Mouse (Mus musculus): ENCODE results near the gene Rfc4. TPM values are rescaled to one million over a fixed set of nuclear protein-coding genes. Genes with fewer than 3 reads are reported as not detected.

Gene Rfc4
- total RNA-seq (2022): 10 to 100 TPM in 1 of 4 experiments, 1 to 10 TPM in 3; 7.1 to 10.8 (median 9.2) TPM

- DNase-seq: peak; percentile 88
Measured at GRCm38 (mm10) chr16:23127673-23128375, at the start of gene Rfc4. Gene Rfc4 (minus strand): TSS chr16:23127737.

- DNase-seq: no peak
Measured at GRCm38 (mm10) chr16:23175956-23176355, 48.4 kb upstream of the Rfc4 start.

GRCm38 (mm10) chr16:23174855-23175254 lies 47.3 kb upstream of the Rfc4 start:
- no peak for DNase-seq

DNA sequence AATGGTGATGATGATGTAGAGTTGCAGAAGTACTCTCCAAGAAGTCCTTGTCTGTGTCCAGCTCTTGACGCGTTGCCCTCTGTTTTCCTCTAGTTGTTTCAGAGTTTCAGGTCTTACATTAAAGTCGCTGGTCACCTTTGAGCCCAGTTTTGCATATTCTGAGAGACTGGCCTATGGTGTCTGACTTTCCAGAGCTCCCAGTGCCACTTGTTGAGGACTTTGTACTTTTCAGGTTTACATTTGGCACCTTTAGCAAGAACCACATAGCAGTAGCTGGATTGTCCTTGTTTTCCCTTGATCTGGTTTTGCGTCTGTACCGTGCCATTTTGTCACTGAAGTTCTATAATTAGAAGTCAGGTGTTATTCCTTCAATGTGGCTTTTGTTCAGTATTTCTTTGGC lies 46.4 kb upstream of the Rfc4 start:
- no peak for DNase-seq

DNA sequence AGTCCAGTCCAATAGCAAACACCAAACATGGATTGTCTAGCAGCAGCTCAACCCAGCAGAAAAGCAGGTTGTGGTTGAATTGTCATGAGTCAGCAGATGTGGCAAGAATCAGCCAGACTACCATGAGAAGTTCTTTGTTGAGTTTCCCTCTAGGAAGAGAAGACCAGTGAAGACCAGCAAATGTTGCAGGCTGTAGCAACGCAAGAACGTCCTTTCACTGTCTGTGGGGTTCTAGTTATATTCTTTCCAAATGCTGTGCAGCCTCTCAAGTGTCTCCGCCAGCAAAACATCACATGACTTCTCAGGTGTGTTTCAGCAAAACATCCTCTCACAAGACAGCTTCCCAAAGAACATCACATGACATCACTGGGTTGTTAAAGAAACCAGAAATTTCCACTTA lies 43.3 kb upstream of the Rfc4 start:
- no peak for DNase-seq

- peak; percentile 58 for DNase-seq
Measured at GRCm38 (mm10) chr16:23167079-23167478, 39.5 kb upstream of the Rfc4 start.

DNA sequence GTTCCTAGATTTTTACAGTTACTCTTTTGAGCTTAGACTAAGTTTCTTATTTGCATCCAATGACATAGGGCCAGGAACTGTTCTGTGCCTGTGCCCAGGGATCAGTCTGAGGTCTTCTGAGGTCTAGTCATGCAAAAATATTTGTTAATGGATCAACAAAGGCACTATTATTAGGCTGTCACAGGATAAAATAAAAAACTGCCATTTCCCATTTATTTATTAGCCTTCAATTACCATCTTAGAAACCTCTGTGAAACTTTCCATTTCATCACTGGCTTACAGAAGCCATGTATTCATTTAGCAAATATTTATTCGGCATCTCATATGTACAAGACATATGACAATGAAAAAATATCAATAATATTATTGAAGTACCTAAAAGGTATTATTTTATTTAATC lies 39.1 kb upstream of the Rfc4 start:
- no peak for DNase-seq

DNA sequence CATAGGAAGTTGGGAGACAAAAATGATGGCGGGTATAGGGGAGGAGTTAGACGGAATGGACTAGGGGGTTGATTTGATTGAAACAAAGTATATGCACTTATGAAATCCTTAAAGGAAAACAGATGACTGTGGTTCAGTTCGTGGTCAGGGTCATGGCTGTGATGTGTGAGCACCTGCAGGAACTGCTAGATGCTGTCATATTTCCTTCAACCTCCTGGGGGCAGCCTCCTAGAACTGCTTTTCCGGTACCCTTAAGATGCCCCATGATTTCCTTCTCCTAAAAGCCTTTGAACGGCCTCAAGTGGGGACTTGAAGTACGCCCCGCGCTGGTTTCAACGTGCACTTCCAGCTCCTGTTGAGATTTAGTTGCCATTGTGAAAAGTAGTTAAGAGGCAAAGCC lies 37.9 kb upstream of the Rfc4 start:
- no peak for DNase-seq

DNA sequence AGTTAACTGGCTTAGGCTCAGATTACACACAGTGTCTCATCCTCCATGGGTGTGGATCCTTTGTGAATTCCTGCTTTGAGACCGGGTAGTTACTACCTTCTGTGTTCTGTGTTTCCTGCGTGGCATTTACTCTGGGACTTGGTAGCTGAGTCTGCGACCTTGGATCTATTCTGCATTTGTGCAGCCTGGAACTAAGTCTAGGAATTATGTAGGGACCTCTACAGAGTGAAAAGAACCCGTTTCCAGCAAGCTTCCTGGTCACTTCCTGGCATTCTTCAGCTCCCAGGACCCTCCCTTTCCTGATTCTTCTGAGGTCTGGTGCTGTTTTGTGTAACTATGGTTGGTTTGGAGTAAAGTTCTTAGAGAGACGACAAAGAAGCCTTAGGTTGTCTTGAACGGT lies 36.9 kb upstream of the Rfc4 start:
- DNase-seq: no peak

DNA sequence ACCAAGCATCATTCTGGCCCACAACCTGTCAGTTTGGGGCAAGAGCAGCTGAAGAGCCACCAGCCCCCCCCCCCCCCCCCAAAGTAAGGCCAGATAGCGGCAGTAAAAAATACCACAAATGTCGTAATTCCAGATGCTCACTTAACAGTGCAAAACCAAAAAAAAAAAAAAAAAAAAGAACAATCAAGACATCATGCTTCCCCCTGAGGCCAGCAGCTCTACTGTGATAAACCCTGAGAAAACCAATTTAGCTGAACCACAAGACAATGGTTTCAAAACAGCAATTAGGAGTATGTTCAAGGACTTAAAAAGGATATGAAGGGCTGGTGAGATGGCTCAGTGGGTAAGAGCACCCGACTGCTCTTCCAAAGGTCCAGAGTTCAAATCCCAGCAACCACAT lies 34.6 kb upstream of the Rfc4 start:
- DNase-seq: no peak

DNA sequence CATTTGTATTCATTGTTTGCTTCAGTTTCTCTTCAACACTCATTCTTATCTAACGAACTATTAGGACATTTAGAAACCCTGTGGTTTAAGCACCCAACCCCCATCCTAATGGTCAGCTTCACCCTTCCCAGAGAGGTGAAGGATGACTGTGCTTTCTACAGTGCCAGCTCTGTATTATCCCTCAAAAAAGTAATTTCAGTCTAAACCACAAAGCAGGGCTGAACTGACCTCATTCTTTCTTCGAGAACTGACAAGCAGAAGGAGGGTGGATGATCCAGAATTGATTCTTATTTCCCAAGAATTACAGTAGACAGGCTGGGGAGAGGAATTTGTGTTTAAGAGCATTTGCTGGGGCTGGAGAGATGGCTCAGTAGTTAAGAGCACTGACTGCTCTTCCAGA lies 32.2 kb upstream of the Rfc4 start:
- no peak for DNase-seq

DNA sequence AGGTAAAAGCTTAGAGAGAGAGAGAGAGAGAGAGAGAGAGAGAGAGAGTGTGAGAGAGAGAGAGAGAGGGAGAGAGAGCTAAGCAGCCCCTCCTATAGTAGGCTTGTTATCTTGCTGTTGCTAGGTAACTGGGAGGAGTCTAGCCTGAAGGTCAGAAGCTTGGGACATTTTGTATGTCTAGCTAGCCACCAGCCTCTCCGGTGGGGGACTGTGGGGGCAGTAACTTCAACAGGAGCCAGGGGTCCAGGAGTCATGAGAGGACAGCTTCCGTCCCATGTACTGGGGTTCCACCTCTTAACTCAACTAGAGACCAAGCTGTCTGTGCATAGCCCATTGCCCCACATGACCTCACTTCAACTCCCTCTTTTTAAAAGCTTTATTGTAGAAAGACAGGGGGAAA lies 31.4 kb upstream of the Rfc4 start:
- no peak for DNase-seq

DNA sequence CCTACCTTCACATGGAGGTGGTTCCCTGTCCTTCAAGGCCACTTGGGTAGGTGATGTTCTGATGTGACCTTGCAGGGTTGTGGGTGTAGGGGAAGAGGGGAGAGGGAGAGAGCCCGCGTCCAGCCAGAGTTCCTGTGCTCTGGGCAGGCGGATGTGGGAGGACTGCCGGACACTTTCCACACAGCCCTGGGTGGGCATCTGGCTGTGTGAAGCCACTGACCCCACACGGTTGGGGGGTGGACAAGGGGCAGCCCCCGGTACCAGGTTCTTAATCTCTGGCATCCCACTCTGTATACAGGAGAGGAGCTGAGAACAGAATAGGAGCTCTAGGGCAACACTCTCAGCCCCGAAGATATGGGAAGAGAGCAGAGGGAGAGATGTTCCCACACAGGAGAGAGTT lies 30.8 kb upstream of the Rfc4 start:
- DNase-seq: no peak

GRCm38 (mm10) chr16:23157013-23157412 lies 29.5 kb upstream of the Rfc4 start:
- no peak for DNase-seq

DNA sequence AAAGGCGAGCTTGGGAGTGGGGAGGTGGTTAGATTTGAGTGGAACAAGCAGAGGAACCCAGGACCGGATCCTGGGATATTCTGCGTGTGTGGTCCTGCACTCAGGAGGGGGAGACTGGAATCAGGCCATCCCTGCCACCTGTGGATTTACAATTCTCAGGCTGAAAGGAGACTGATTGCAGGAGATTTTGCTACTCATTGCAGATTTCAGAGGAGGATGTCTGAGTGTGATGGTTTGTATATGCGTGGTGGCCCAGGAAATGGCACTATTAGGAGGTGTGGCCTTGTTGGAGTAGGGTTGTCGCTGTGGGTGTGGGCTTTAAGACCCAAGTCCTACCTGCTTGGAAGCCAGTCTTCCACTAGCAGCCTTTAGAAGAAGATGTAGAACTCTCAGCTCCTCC lies 26.7 kb upstream of the Rfc4 start:
- DNase-seq: no peak

DNA sequence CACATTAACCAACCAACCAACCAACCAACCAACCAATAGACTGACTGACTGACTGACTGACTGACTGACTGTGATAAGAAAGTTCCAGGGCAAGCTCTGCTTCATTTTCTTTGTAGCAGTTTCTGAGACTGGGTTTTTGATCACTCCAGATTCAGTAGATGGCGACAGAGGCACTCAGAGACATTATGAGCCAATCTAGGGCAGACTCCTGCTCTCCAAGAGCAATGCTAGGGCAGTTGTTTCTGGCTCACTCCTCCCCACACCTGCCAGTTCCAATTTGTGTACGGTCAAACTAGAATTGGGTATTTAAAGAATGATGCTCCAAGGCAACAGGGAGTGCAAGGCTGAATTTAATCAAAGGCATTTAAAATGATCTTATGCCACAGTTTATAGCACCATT lies 23.9 kb upstream of the Rfc4 start:
- peak; percentile 48 for DNase-seq

GRCm38 (mm10) chr16:23149396-23149795 lies 21.9 kb upstream of the Rfc4 start:
- no peak for DNase-seq

GRCm38 (mm10) chr16:23148936-23149335 lies 21.4 kb upstream of the Rfc4 start:
- no peak for DNase-seq

DNA sequence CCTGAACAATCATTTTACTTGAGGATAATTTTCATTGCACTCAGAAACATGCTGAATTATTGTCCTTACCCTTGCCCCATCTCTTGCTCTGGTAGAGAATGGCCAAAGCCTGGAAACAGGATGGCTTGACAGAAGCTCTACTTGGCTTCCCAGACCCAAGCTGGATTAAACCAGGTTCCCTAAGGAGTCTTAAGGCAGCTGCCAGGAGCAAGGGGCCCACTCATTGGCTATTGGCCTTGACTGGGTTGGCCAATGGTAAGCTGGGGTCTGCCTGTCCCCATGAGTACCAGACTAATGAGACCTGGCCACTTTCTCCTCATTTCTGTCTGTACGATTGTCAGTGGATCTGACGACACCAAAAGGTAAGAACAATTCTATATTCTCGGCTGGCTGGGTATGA lies 18.7 kb upstream of the Rfc4 start, which contains the start of gene Adipoq:
Adipoq (plus strand) TSS at position 257 of the 400 bp plus-strand sequence.
- DNase-seq: no peak

GRCm38 (mm10) chr16:23145211-23145610 lies 17.7 kb upstream of the Rfc4 start:
- no peak for DNase-seq

DNA sequence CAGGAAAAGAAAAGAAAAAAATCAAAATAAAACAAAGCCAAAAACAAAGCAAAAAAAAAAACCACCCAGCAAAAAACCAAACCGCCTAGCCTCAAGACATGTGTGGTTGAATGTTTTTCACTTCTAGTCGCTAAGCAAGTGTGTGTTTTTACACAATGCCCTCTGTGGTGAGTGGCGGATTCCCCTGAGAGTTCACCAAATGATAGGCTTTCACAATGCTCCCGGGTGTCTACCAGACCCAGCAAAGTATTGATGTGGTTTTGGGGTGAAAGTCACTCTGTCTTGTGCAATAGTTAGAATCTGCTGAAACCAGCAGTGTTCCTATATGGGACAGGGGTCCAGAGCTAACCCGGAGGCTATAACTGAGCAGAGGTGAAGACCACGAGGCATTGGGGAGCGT lies 16.8 kb upstream of the Rfc4 start:
- no peak for DNase-seq

- no peak for DNase-seq
Measured at GRCm38 (mm10) chr16:23140911-23141310, 13.4 kb upstream of the Rfc4 start.

DNA sequence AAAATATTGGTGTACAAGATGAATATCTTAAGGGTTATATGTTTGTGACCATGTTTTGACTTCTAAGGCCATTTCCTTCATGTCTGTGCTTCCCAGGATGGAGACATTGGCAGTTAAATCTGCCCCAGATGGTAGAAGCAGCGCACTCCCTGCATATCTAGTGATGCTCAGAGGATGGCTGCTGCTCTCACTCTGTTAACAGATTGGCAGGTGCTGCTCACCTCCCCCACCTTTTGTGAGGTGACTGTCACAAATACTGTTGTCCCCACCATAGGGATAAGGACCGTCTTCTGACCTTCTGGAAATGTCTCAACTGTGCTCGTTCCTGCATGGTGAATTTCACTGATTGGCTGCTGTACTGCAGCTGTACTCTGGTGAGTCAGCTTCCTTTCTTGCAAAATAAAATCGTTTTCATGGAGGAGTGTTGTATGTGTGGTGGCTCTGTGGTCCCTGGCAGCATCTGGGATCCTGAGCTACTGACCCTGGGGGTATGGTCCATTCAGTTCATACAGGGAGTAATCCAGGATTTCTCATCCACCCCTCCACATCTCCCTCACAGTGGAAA lies 9.0 kb upstream of the Rfc4 start:
- no peak for DNase-seq

GRCm38 (mm10) chr16:23135421-23136149 lies 8.0 kb upstream of the Rfc4 start:
- DNase-seq: no peak
